Mouse (Mus musculus): ENCODE measurements around the gene Kat6b.

- TF ChIP-seq CTCF (IDR thresholded peaks at IDR 0.05; ENCODE audit: insufficient read depth, low read depth, low read length) (no peak), POLR2A (IDR thresholded peaks at IDR 0.05; ENCODE audit: insufficient read depth, low read depth, low read length) (no peak)
These were observed 110.9 kb downstream of the Kat6b start for GRCm38 (mm10) chr14:21592152-21592551.
